Mouse (Mus musculus) kidney, embryonic 16.5 days (tissue): ENCODE data around the gene Nav2. TPM values are rescaled to one million over a fixed set of nuclear protein-coding genes. Genes with fewer than 3 reads are reported as not detected.

ENCODE experiments used
- ATAC-seq: fragments of 200-750 bp; cut with Nextera tagmentation; 2 replicates; pipeline ENCODE4 v1.8.0; 2017; ENCODE audit warnings: moderate TSS enrichment; ENCODE audit not compliant: low FRiP score, low TSS enrichment
- H3K27ac ChIP-seq: fragments of 300-500 bp; sonication (generic); 2 replicates; pipeline ENCODE4 v1.5.1; 2014; ENCODE audit warnings: low read length
- H3K27me3 ChIP-seq: fragments of 300-500 bp; sonication (generic); 2 replicates; pipeline ENCODE4 v1.6.1; 2014; ENCODE audit warnings: low read length, control low read depth, mixed read lengths; ENCODE audit not compliant: insufficient read depth
- H3K36me3 ChIP-seq: fragments of 300-500 bp; sonication (generic); 2 replicates; pipeline ENCODE4 v1.6.1; 2014; ENCODE audit warnings: low read length, control low read depth, mixed read lengths; ENCODE audit not compliant: insufficient read depth
- H3K4me1 ChIP-seq: fragments of 300-500 bp; sonication (generic); 2 replicates; pipeline ENCODE4 v1.6.1; 2014; ENCODE audit warnings: low read length, control low read depth, mixed read lengths; ENCODE audit not compliant: insufficient read depth
- H3K4me2 ChIP-seq: fragments of 300-500 bp; sonication (generic); replicated peaks from 2 replicates; pipeline ENCODE4 v1.6.1; 2014; ENCODE audit warnings: low read depth, low read length
- H3K4me3 ChIP-seq: fragments of 300-500 bp; sonication (generic); 2 replicates; pipeline ENCODE4 v1.5.1; 2014; ENCODE audit warnings: mild to moderate bottlenecking, low read length
- H3K9ac ChIP-seq: fragments of 300-500 bp; sonication (generic); replicated peaks from 2 replicates; pipeline ENCODE4 v1.6.1; 2014; ENCODE audit warnings: low read length
- H3K9me3 ChIP-seq: fragments of 300-500 bp; sonication (generic); 2 replicates; pipeline ENCODE4 v1.6.1; 2016; ENCODE audit warnings: low read length, control low read depth
- WGBS: fragments of 180-500 bp; shearing (Covaris S2); extraction: QIAGEN DNeasy Blood & Tissue Kit; methylation state at CpG from one replicate; pipeline ENCODE4 v1.1.7; 2014; 5-methylcytosine and 5-hydroxymethylcytosine counted together
- polyA plus RNA-seq: library from polyadenylated mRNA; unstranded; fragments of >200 nt; fragmentation: Nextera tagmentation; extraction: Ambion mirVana; gene quantifications from 2 replicates; pipeline ENCODE4 v1.2.1, GENCODE M21; 2015

The Nav2 gene
- polyA plus RNA-seq, 1 experiment from 2014 or later, result 22.6 TPM

GRCm38 (mm10) chr7:49636491-49637115, 728.1 kb downstream of the Nav2 start, which contains the start of gene Dbx1:
Gene Dbx1, minus strand, starts transcription at chr7:49636849.
- no peak for ATAC-seq
- Histone ChIP-seq H3K27ac (no peak within 1 kb of the TSS), H3K4me2 (no peak within 1 kb of the TSS), H3K4me3 (no peak within 1 kb of the TSS), H3K4me1 (peaks cover 22% of the 10 kb centered on the region), H3K27me3 (peaks cover 96% of the 10 kb centered on the region), H3K9me3 (no peaks in the 10 kb centered on the region; the same call in 1 of the 2 replicates), H3K9ac (no peak within 1 kb of the TSS), H3K36me3 (no peaks in the 10 kb centered on the region)
- 2% methylated on average over 32 of the region's 33 CpGs for WGBS

- no peak for ATAC-seq
- H3K4me1 ChIP-seq, result peaks cover 22% of the 10 kb centered on the region
- no peak overlapping the region for H3K4me3 ChIP-seq
- 2% methylated on average over 9 of the region's 9 CpGs for WGBS
- H3K27ac ChIP-seq, result no peak overlapping the region
- no peak overlapping the region for H3K9ac ChIP-seq
- no peak overlapping the region for H3K4me2 ChIP-seq
- peaks cover 96% of the 10 kb centered on the region for H3K27me3 ChIP-seq
- no peaks in the 10 kb centered on the region; the same call in 1 of the 2 replicates for H3K9me3 ChIP-seq
- no peaks in the 10 kb centered on the region for H3K36me3 ChIP-seq
Measured at GRCm38 (mm10) chr7:49637281-49637680, 728.8 kb downstream of the Nav2 start.

- H3K9me3 ChIP-seq, result no peaks in the 10 kb centered on the region; the same call in 1 of the 2 replicates
- H3K4me1 ChIP-seq, result peaks cover 20% of the 10 kb centered on the region
- H3K27me3 ChIP-seq, result peaks cover 93% of the 10 kb centered on the region
- no peak overlapping the region for H3K9ac ChIP-seq
- H3K36me3 ChIP-seq, result no peaks in the 10 kb centered on the region
- H3K4me3 ChIP-seq, result no peak overlapping the region
- no peak overlapping the region for H3K4me2 ChIP-seq
- no peak overlapping the region for H3K27ac ChIP-seq
- ATAC-seq, result no peak
- WGBS, result 1% methylated on average over 21 of the region's 21 CpGs
Measured at GRCm38 (mm10) chr7:49637851-49638663, 729.5 kb downstream of the Nav2 start.

GRCm38 (mm10) chr7:49638941-49639776, 730.6 kb downstream of the Nav2 start:
- H3K27me3 ChIP-seq, result peaks cover 85% of the 10 kb centered on the region
- H3K4me3 ChIP-seq, result peak overlapping the region; percentile 22
- H3K4me1 ChIP-seq, result peaks cover 11% of the 10 kb centered on the region
- no peaks in the 10 kb centered on the region; the same call in 1 of the 2 replicates for H3K9me3 ChIP-seq
- H3K4me2 ChIP-seq, result peak overlapping the region; percentile 29
- 2% methylated on average over 35 of the region's 35 CpGs for WGBS
- H3K36me3 ChIP-seq, result no peaks in the 10 kb centered on the region
- no peak overlapping the region for H3K27ac ChIP-seq
- no peak for ATAC-seq
- H3K9ac ChIP-seq, result no peak overlapping the region

- ATAC-seq, result 0 out of 2 replicates have a peak, but pooled peaks have one; percentile 31
- peaks cover 9% of the 10 kb centered on the region for H3K4me1 ChIP-seq
- H3K4me3 ChIP-seq, result no peak overlapping the region
- H3K36me3 ChIP-seq, result no peaks in the 10 kb centered on the region
- WGBS, result 16% methylated on average over 18 of the region's 18 CpGs
- peaks cover 77% of the 10 kb centered on the region for H3K27me3 ChIP-seq
- no peak overlapping the region for H3K27ac ChIP-seq
- H3K4me2 ChIP-seq, result no peak overlapping the region
- H3K9ac ChIP-seq, result no peak overlapping the region
- H3K9me3 ChIP-seq, result no peaks in the 10 kb centered on the region; the same call in 1 of the 2 replicates
Measured at GRCm38 (mm10) chr7:49639864-49640708, 731.6 kb downstream of the Nav2 start.

- H3K36me3 ChIP-seq, result no peaks in the 10 kb centered on the region
- H3K27ac ChIP-seq, result no peak overlapping the region
- WGBS, result 24% methylated on average over 3 of the region's 3 CpGs
- H3K4me2 ChIP-seq, result no peak overlapping the region
- H3K27me3 ChIP-seq, result peaks cover 70% of the 10 kb centered on the region
- H3K4me3 ChIP-seq, result no peak overlapping the region
- no peak overlapping the region for H3K9ac ChIP-seq
- ATAC-seq, result no peak
- peaks cover 6% of the 10 kb centered on the region for H3K4me1 ChIP-seq
- no peaks in the 10 kb centered on the region for H3K9me3 ChIP-seq
Measured at GRCm38 (mm10) chr7:49640709-49641305, 732.3 kb downstream of the Nav2 start.

Other genes with a start within 250 kb of the Nav2 start
- gene Zdhhc13, start 119.7 kb upstream of the Nav2 start, polyA plus RNA-seq, result 43.8 and 46.0 TPM in 2 replicates
- 4.2 and 5.0 TPM in 2 replicates for gene Csrp3, start 60.7 kb upstream of the Nav2 start, polyA plus RNA-seq
- 16.5 and 22.4 TPM in 2 replicates for gene E2f8, start 27.1 kb upstream of the Nav2 start, polyA plus RNA-seq